In genomic region chr6:143149766-143150291, GRCm38 (mm10) we compare ENCODE assay signal across 22 mouse cellular contexts. TPM values are rescaled to one million over a fixed set of nuclear protein-coding genes. Genes with fewer than 3 reads are reported as not detected.
DNase-seq lines count a peak whose midpoint lies in the region; ATAC-seq and TF ChIP-seq lines count a peak whose summit lies in the region.
"Had no signal": no experiment of that assay in that cellular context is flagged by ENCODE, and none has a peak within 500 bp of the region (broad histone marks: within the 10 kb centered on the region; RNA-seq: fewer than 3 reads in every experiment).

No protein-coding gene starts in this region.

- intact Hi-C loops in heart, postnatal 25 days (cut with DNase I), result no loop called here

- 41% methylated on average over 5 of the region's 5 CpGs for WGBS in heart, embryonic 11.5 days (ENCODE audit: insufficient replicate concordance)
- WGBS in kidney, embryonic 16.5 days, result 28% methylated on average over 5 of the region's 5 CpGs
- WGBS in liver, embryonic 12.5 days (ENCODE audit: insufficient replicate concordance), result 27% methylated on average over 5 of the region's 5 CpGs

- H3K27ac ChIP-seq in heart, embryonic 11.5 days (ENCODE audit: low read depth, low read length), result 0 out of 2 replicates have a peak overlapping the region, but pooled peaks have one; percentile 50
- peak overlapping the region; percentile 63 for H3K27ac ChIP-seq in kidney, embryonic 16.5 days (ENCODE audit: low read length)
- H3K27ac ChIP-seq in ES-E14 (ENCODE audit: insufficient read depth, low read depth, low read length, poor library complexity, severe bottlenecking), result peak overlapping the region; percentile 67; the same call in 1 of the 2 replicates
- peak overlapping the region; percentile 4; the same call in 1 of the 2 replicates for H3K27ac ChIP-seq in liver, embryonic 12.5 days
- H3K27ac ChIP-seq: forebrain, embryonic 10.5 days; layer of hippocampus, adult 2 months had no signal

- no peak for DNase-seq in heart, postnatal 25 days (ENCODE audit: low spot score)
- DNase-seq in kidney, adult 9 months, result no peak
- no peak for DNase-seq in ES-E14 (ENCODE audit: low read depth, low spot score)
- DNase-seq in cerebellum, postnatal 10 days, result no peak
- DNase-seq: adrenal gland, postnatal 25 days; cerebellum, adult 11-12 months; cerebellum, postnatal 25 days; forebrain, postnatal 0 days; layer of hippocampus, postnatal 36 days; lung, adult 2 months; midbrain, embryonic 14.5 days; thymus, postnatal 36 days had no signal

- no peaks in the 10 kb centered on the region for H3K9me3 ChIP-seq in heart, embryonic 11.5 days (replicated peaks; ENCODE audit: control insufficient read depth, low read length)
- no peaks in the 10 kb centered on the region for H3K9me3 ChIP-seq in kidney, embryonic 16.5 days (ENCODE audit: low read length)
- no peaks in the 10 kb centered on the region for H3K9me3 ChIP-seq in ES-E14 (ENCODE audit: control insufficient read depth, insufficient read depth, low read depth, low read length)
- no peaks in the 10 kb centered on the region for H3K9me3 ChIP-seq in liver, embryonic 12.5 days (replicated peaks)
- H3K9me3 ChIP-seq: forebrain, embryonic 10.5 days had no signal

- H3K27me3 ChIP-seq in heart, embryonic 11.5 days (ENCODE audit: control insufficient read depth, insufficient read depth, low read length), result no peaks in the 10 kb centered on the region
- H3K27me3 ChIP-seq in kidney, embryonic 16.5 days (ENCODE audit: insufficient read depth, low read length), result no peaks in the 10 kb centered on the region
- no peaks in the 10 kb centered on the region for H3K27me3 ChIP-seq in liver, embryonic 12.5 days (replicated peaks)
- H3K27me3 ChIP-seq: megakaryocyte, embryonic 14.5 days had no signal

- H3K4me2 ChIP-seq in heart, embryonic 11.5 days, result no peak overlapping the region
- no peak overlapping the region for H3K4me2 ChIP-seq in kidney, embryonic 16.5 days (replicated peaks; ENCODE audit: low read depth, low read length)
- no peak overlapping the region for H3K4me2 ChIP-seq in liver, embryonic 12.5 days

- no peak for ATAC-seq in heart, embryonic 11.5 days (replicated peaks; ENCODE audit: insufficient number of reproducible peaks, low FRiP score, low TSS enrichment)
- ATAC-seq in kidney, embryonic 16.5 days (ENCODE audit: low FRiP score, low TSS enrichment), result no peak
- ATAC-seq in liver, embryonic 12.5 days, result no peak
- ATAC-seq: activated CD4-positive, CD25-positive, alpha-beta regulatory T cell, adult 4 months; forebrain, postnatal 0 days; hindbrain, embryonic 16.5 days; intestine, embryonic 16.5 days had no signal

- H3K4me3 ChIP-seq in heart, embryonic 11.5 days (ENCODE audit: low read depth, low read length), result no peak overlapping the region
- no peak overlapping the region for H3K4me3 ChIP-seq in kidney, embryonic 16.5 days (ENCODE audit: low read length)
- no peak overlapping the region for H3K4me3 ChIP-seq in ES-E14 (ENCODE audit: insufficient read depth in 1 of 2, low read depth in 1 of 2, low read length in 2 of 2, poor library complexity in 1 of 2, severe bottlenecking in 1 of 2)
- no peak overlapping the region for H3K4me3 ChIP-seq in liver, embryonic 12.5 days
- H3K4me3 ChIP-seq: forebrain, embryonic 10.5 days; layer of hippocampus, adult 2 months; megakaryocyte, embryonic 14.5 days; myocyte had no signal

- no peaks in the 10 kb centered on the region for H3K4me1 ChIP-seq in heart, embryonic 11.5 days (ENCODE audit: control insufficient read depth, insufficient read depth, low read length)
- H3K4me1 ChIP-seq in kidney, embryonic 16.5 days (ENCODE audit: insufficient read depth, low read length), result peaks cover 62% of the 10 kb centered on the region
- H3K4me1 ChIP-seq in ES-E14 (ENCODE audit: control insufficient read depth in 2 of 2, insufficient read depth in 2 of 2, low read length in 2 of 2, poor library complexity in 1 of 2), result peaks cover 20 to 29% of the 10 kb centered on the region in 2 experiments
- peaks cover 47% of the 10 kb centered on the region for H3K4me1 ChIP-seq in liver, embryonic 12.5 days

- in situ Hi-C loops in ES-E14 (cut with MboI; ENCODE audit: low sequenced_read_pairs in 2 of 2, unreplicated experiment in 2 of 2), result no loop called here

- H3K9ac ChIP-seq in heart, embryonic 11.5 days (ENCODE audit: low read depth, low read length), result no peak overlapping the region
- no peak overlapping the region for H3K9ac ChIP-seq in kidney, embryonic 16.5 days (replicated peaks; ENCODE audit: low read length)
- H3K9ac ChIP-seq in ES-E14 (ENCODE audit: insufficient read depth, low read depth, low read length, poor library complexity, severe bottlenecking), result no peak overlapping the region; the same call in 1 of the 2 replicates
- no peak overlapping the region for H3K9ac ChIP-seq in liver, embryonic 12.5 days
- H3K9ac ChIP-seq: forebrain, postnatal 0 days had no signal

- no peaks in the 10 kb centered on the region for H3K36me3 ChIP-seq in heart, embryonic 11.5 days (ENCODE audit: control insufficient read depth, insufficient read depth, low read length)
- no peaks in the 10 kb centered on the region for H3K36me3 ChIP-seq in kidney, embryonic 16.5 days (ENCODE audit: insufficient read depth, low read length)
- peaks cover 4% of the 10 kb centered on the region; the same call in 1 of the 2 replicates for H3K36me3 ChIP-seq in ES-E14 (ENCODE audit: control insufficient read depth, insufficient read depth, low read length, poor library complexity, severe bottlenecking)
- H3K36me3 ChIP-seq in liver, embryonic 12.5 days, result no peaks in the 10 kb centered on the region
- H3K36me3 ChIP-seq: forebrain, embryonic 10.5 days had no signal

TF ChIP-seq in ES-E14, 5 proteins besides CTCF, POLR2A, EP300 and RAD21:
- TF ChIP-seq MAFK (IDR thresholded peaks at IDR 0.05; ENCODE audit: insufficient read depth, low read depth, low read length), result no peak
TF ChIP-seq in ES-E14: peak in this region for 0.

RNA-seq across cellular contexts. Expression of gene Etnk1, which starts 17.2 kb away (rescaled TPM):
- polyA plus RNA-seq in heart, embryonic 11.5 days (2014; fragmentation: Nextera tagmentation; extraction: Ambion mirVana), result 18.0 and 19.8 TPM in 2 replicates
- total RNA-seq in heart, postnatal 25 days (2021), result 10 to 100 TPM; 23.1 to 26.1 TPM
- polyA plus RNA-seq in kidney, embryonic 16.5 days (2015; fragmentation: Nextera tagmentation; extraction: Ambion mirVana), result 32.2 and 34.0 TPM in 2 replicates
- total RNA-seq in ES-E14 (2012; rRNA removed), result 75.7 and 82.5 TPM in 2 replicates
- 17.4 and 17.5 TPM in 2 replicates for polyA plus RNA-seq in liver, embryonic 12.5 days (2016; fragmentation: Nextera tagmentation; extraction: Ambion mirVana)

RNA-seq across cellular contexts. Expression of gene C2cd5, which starts 49.9 kb away (rescaled TPM):
- 23.3 and 24.8 TPM in 2 replicates for polyA plus RNA-seq in heart, embryonic 11.5 days (2014; fragmentation: Nextera tagmentation; extraction: Ambion mirVana)
- 10 to 100 TPM; 15.4 to 16.7 TPM for total RNA-seq in heart, postnatal 25 days (2021)
- polyA plus RNA-seq in kidney, embryonic 16.5 days (2015; fragmentation: Nextera tagmentation; extraction: Ambion mirVana), result 35.3 and 40.3 TPM in 2 replicates
- 26.5 and 36.7 TPM in 2 replicates for total RNA-seq in ES-E14 (2012; rRNA removed)
- 22.2 and 22.7 TPM in 2 replicates for polyA plus RNA-seq in liver, embryonic 12.5 days (2016; fragmentation: Nextera tagmentation; extraction: Ambion mirVana)

Comparison
In these comparisons a context has a peak if more than half of its experiments do, and no peak if none do; other contexts are left out.
1. H3K27ac ChIP-seq: peak in every context shown above with its lines; median percentile 67 in ES-E14; 63 in kidney, embryonic 16.5 days; 50 in heart, embryonic 11.5 days; 4 in liver, embryonic 12.5 days.